Mouse (Mus musculus): ENCODE results near the gene Tgoln1.

- TF ChIP-seq USF2 (conservative IDR thresholded peaks at IDR 0.05; ENCODE audit: low read depth, low read length) (no peak), POLR2A (IDR thresholded peaks at IDR 0.05; ENCODE audit: low read depth, low read length) (no peak), RAD21 (IDR thresholded peaks at IDR 0.05; ENCODE audit: low read depth, low read length) (no peak), E2F4 (IDR thresholded peaks at IDR 0.05; ENCODE audit: insufficient replicate concordance, low read depth, low read length) (no peak), MAZ (IDR thresholded peaks at IDR 0.05; ENCODE audit: low read depth, low read length) (no peak), CHD2 (IDR thresholded peaks at IDR 0.05; ENCODE audit: low read length) (no peak), UBTF (IDR thresholded peaks at IDR 0.05; ENCODE audit: low read depth, low read length) (no peak), CTCF (conservative IDR thresholded peaks at IDR 0.05 in 1 of 2, IDR thresholded peaks at IDR 0.05 in 1 of 2; ENCODE audit: low read depth in 2 of 2, low read length in 2 of 2) (no peak), SMC3 (IDR thresholded peaks at IDR 0.05; ENCODE audit: low read depth, low read length) (no peak), ZC3H11A (IDR thresholded peaks at IDR 0.05; ENCODE audit: low read depth, low read length) (no peak)
Observed at GRCm38 (mm10) chr6:72568736-72569135, 48.1 kb downstream of the Tgoln1 start.

Data from CH12.LX (cell line).